Mouse (Mus musculus): ENCODE measurements at regions not wholly inside any gene's neighbourhood (a gene's known extent, or its start where the extent isn't known, plus 50 kb on each side); places are given as distances from the start of the nearest gene placed in this dataset.

GRCm38 (mm10) chr8:127780596-127780995, 577.8 kb upstream of the Nrp1 start:
- no peaks in the 10 kb centered on the region for H3K4me1 ChIP-seq (ENCODE audit: control insufficient read depth, insufficient read depth, low read length)
- 91% methylated on average over 3 of the region's 3 CpGs for WGBS
- ATAC-seq (ENCODE audit: insufficient read depth, low FRiP score) = no peak
- no peaks in the 10 kb centered on the region for H3K27me3 ChIP-seq (ENCODE audit: control insufficient read depth, insufficient read depth, low read length)
- no peak overlapping the region for H3K4me3 ChIP-seq (replicated peaks; ENCODE audit: low read length)
- H3K9ac ChIP-seq (ENCODE audit: low read length) = no peak overlapping the region
- no peaks in the 10 kb centered on the region for H3K9me3 ChIP-seq (replicated peaks; ENCODE audit: control insufficient read depth, low read length)
- no peak overlapping the region for H3K4me2 ChIP-seq (ENCODE audit: low read depth, low read length)
- H3K36me3 ChIP-seq (ENCODE audit: control insufficient read depth, insufficient read depth, low read length) = no peaks in the 10 kb centered on the region
- no peak overlapping the region for H3K27ac ChIP-seq (ENCODE audit: low read length)

GRCm38 (mm10) chr8:127781011-127781410, 577.4 kb upstream of the Nrp1 start:
- no peak overlapping the region for H3K4me2 ChIP-seq (ENCODE audit: low read depth, low read length)
- no peak overlapping the region for H3K4me3 ChIP-seq (replicated peaks; ENCODE audit: low read length)
- no peaks in the 10 kb centered on the region for H3K27me3 ChIP-seq (ENCODE audit: control insufficient read depth, insufficient read depth, low read length)
- no peaks in the 10 kb centered on the region for H3K9me3 ChIP-seq (replicated peaks; ENCODE audit: control insufficient read depth, low read length)
- no peaks in the 10 kb centered on the region for H3K36me3 ChIP-seq (ENCODE audit: control insufficient read depth, insufficient read depth, low read length)
- WGBS = 56% methylated on average over 1 of the region's 1 CpGs
- no peak overlapping the region for H3K27ac ChIP-seq (ENCODE audit: low read length)
- no peak overlapping the region for H3K9ac ChIP-seq (ENCODE audit: low read length)
- ATAC-seq (ENCODE audit: insufficient read depth, low FRiP score) = no peak
- no peaks in the 10 kb centered on the region for H3K4me1 ChIP-seq (ENCODE audit: control insufficient read depth, insufficient read depth, low read length)

GRCm38 (mm10) chr8:127792611-127793010, 565.8 kb upstream of the Nrp1 start:
- Histone ChIP-seq H3K27ac (ENCODE audit: low read length) (no peak overlapping the region), H3K4me3 (replicated peaks; ENCODE audit: low read length) (no peak overlapping the region), H3K36me3 (ENCODE audit: control insufficient read depth, insufficient read depth, low read length) (no peaks in the 10 kb centered on the region), H3K4me1 (ENCODE audit: control insufficient read depth, insufficient read depth, low read length) (no peaks in the 10 kb centered on the region), H3K9me3 (replicated peaks; ENCODE audit: control insufficient read depth, low read length) (no peaks in the 10 kb centered on the region), H3K9ac (ENCODE audit: low read length) (no peak overlapping the region), H3K27me3 (ENCODE audit: control insufficient read depth, insufficient read depth, low read length) (no peaks in the 10 kb centered on the region), H3K4me2 (ENCODE audit: low read depth, low read length) (no peak overlapping the region)
- 91% methylated on average over 5 of the region's 5 CpGs for WGBS
- no peak for ATAC-seq (ENCODE audit: insufficient read depth, low FRiP score)

- Histone ChIP-seq H3K36me3 (ENCODE audit: control insufficient read depth, insufficient read depth, low read length) (no peaks in the 10 kb centered on the region), H3K9ac (ENCODE audit: low read length) (no peak overlapping the region), H3K27me3 (ENCODE audit: control insufficient read depth, insufficient read depth, low read length) (no peaks in the 10 kb centered on the region), H3K4me1 (ENCODE audit: control insufficient read depth, insufficient read depth, low read length) (peaks cover 4% of the 10 kb centered on the region), H3K27ac (ENCODE audit: low read length) (no peak overlapping the region), H3K9me3 (replicated peaks; ENCODE audit: control insufficient read depth, low read length) (no peaks in the 10 kb centered on the region), H3K4me2 (ENCODE audit: low read depth, low read length) (no peak overlapping the region), H3K4me3 (replicated peaks; ENCODE audit: low read length) (no peak overlapping the region)
- ATAC-seq (ENCODE audit: insufficient read depth, low FRiP score) = no peak
- WGBS = 65% methylated on average over 6 of the region's 6 CpGs
Observed at GRCm38 (mm10) chr8:127799849-127800471, 558.4 kb upstream of the Nrp1 start.

- no peak for ATAC-seq (ENCODE audit: insufficient read depth, low FRiP score)
- Histone ChIP-seq H3K4me2 (ENCODE audit: low read depth, low read length) (no peak overlapping the region), H3K4me3 (replicated peaks; ENCODE audit: low read length) (no peak overlapping the region), H3K9me3 (replicated peaks; ENCODE audit: control insufficient read depth, low read length) (no peaks in the 10 kb centered on the region), H3K27ac (ENCODE audit: low read length) (no peak overlapping the region), H3K36me3 (ENCODE audit: control insufficient read depth, insufficient read depth, low read length) (no peaks in the 10 kb centered on the region), H3K9ac (ENCODE audit: low read length) (no peak overlapping the region), H3K4me1 (ENCODE audit: control insufficient read depth, insufficient read depth, low read length) (peaks cover 4% of the 10 kb centered on the region), H3K27me3 (ENCODE audit: control insufficient read depth, insufficient read depth, low read length) (no peaks in the 10 kb centered on the region)
- WGBS = 62% methylated on average over 7 of the region's 7 CpGs
Observed at GRCm38 (mm10) chr8:127802136-127802535, 556.3 kb upstream of the Nrp1 start.

GRCm38 (mm10) chr8:127802661-127803333, 555.6 kb upstream of the Nrp1 start:
- 47% methylated on average over 5 of the region's 5 CpGs for WGBS
- ATAC-seq (ENCODE audit: insufficient read depth, low FRiP score) = no peak
- no peaks in the 10 kb centered on the region for H3K27me3 ChIP-seq (ENCODE audit: control insufficient read depth, insufficient read depth, low read length)

GRCm38 (mm10) chr8:127809203-127810155, 548.9 kb upstream of the Nrp1 start:
- 50% methylated on average over 7 of the region's 7 CpGs for WGBS
- Histone ChIP-seq H3K4me3 (replicated peaks; ENCODE audit: low read length) (no peak overlapping the region), H3K27me3 (ENCODE audit: control insufficient read depth, insufficient read depth, low read length) (no peaks in the 10 kb centered on the region), H3K9me3 (replicated peaks; ENCODE audit: control insufficient read depth, low read length) (no peaks in the 10 kb centered on the region), H3K4me1 (ENCODE audit: control insufficient read depth, insufficient read depth, low read length) (0 out of 2 replicates have a peak, but pooled peaks cover 3% of the 10 kb centered on the region), H3K27ac (ENCODE audit: low read length) (no peak overlapping the region), H3K4me2 (ENCODE audit: low read depth, low read length) (no peak overlapping the region), H3K36me3 (ENCODE audit: control insufficient read depth, insufficient read depth, low read length) (no peaks in the 10 kb centered on the region), H3K9ac (ENCODE audit: low read length) (no peak overlapping the region)
- no peak for ATAC-seq (ENCODE audit: insufficient read depth, low FRiP score)

More at GRCm38 (mm10) chr8:127802661-127803333, 555.6 kb upstream of the Nrp1 start:
- no peak overlapping the region for H3K4me2 ChIP-seq (ENCODE audit: low read depth, low read length)
- H3K36me3 ChIP-seq (ENCODE audit: control insufficient read depth, insufficient read depth, low read length) = no peaks in the 10 kb centered on the region
- H3K4me3 ChIP-seq (replicated peaks; ENCODE audit: low read length) = no peak overlapping the region
- peaks cover 4% of the 10 kb centered on the region for H3K4me1 ChIP-seq (ENCODE audit: control insufficient read depth, insufficient read depth, low read length)
- no peaks in the 10 kb centered on the region for H3K9me3 ChIP-seq (replicated peaks; ENCODE audit: control insufficient read depth, low read length)
- H3K9ac ChIP-seq (ENCODE audit: low read length) = no peak overlapping the region
- H3K27ac ChIP-seq (ENCODE audit: low read length) = no peak overlapping the region

GRCm38 (mm10) chr8:127811338-127811737, 547.1 kb upstream of the Nrp1 start:
- H3K4me1 ChIP-seq (ENCODE audit: control insufficient read depth, insufficient read depth, low read length) = 0 out of 2 replicates have a peak, but pooled peaks cover 3% of the 10 kb centered on the region
- H3K27ac ChIP-seq (ENCODE audit: low read length) = no peak overlapping the region
- H3K9me3 ChIP-seq (replicated peaks; ENCODE audit: control insufficient read depth, low read length) = no peaks in the 10 kb centered on the region
- no peak overlapping the region for H3K9ac ChIP-seq (ENCODE audit: low read length)
- ATAC-seq (ENCODE audit: insufficient read depth, low FRiP score) = no peak
- 80% methylated on average over 8 of the region's 8 CpGs for whole genome bisulfite sequencing
- no peak overlapping the region for H3K4me2 ChIP-seq (ENCODE audit: low read depth, low read length)
- no peaks in the 10 kb centered on the region for H3K27me3 ChIP-seq (ENCODE audit: control insufficient read depth, insufficient read depth, low read length)
- no peaks in the 10 kb centered on the region for H3K36me3 ChIP-seq (ENCODE audit: control insufficient read depth, insufficient read depth, low read length)
- no peak overlapping the region for H3K4me3 ChIP-seq (replicated peaks; ENCODE audit: low read length)

Data from stomach, embryonic 16.5 days (tissue).